Mouse (Mus musculus): ENCODE data around the gene Tmem221. TPM values are rescaled to one million over a fixed set of nuclear protein-coding genes. Genes with fewer than 3 reads are reported as not detected.
A peak's percentile ranks its signal among the peaks of the same experiment; 100 is the strongest.
"Not testable (repeated sequence)": the region's sequence is repeated elsewhere in the genome, so short reads cannot be mapped to it uniquely, and the experiment has no call there.

Tmem221 gene
- polyA plus RNA-seq, 1 experiment from 2014 or later, result 0.32 TPM

DNA sequence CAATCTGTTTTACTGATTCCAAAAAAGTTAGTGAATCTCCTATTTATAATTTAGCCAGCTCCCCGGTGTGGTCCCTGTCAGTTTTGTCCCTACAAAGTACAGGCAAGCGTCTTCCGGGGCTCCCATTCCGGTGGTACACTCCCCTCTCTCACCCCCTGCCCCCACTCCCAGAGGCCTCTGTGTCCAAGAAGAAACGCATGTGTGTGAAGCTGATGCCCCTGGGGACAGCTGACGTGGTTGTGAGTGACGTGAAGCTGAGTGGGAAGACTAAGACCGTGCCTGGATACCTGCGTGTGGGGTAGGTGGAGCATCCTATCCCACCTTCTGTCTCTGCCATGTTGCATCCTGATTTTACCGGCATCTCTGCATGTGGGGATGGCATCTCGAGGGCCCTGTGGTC, 13.6 kb downstream of the Tmem221 start:
- WGBS, result 90% methylated on average over 11 of the region's 11 CpGs

DNA sequence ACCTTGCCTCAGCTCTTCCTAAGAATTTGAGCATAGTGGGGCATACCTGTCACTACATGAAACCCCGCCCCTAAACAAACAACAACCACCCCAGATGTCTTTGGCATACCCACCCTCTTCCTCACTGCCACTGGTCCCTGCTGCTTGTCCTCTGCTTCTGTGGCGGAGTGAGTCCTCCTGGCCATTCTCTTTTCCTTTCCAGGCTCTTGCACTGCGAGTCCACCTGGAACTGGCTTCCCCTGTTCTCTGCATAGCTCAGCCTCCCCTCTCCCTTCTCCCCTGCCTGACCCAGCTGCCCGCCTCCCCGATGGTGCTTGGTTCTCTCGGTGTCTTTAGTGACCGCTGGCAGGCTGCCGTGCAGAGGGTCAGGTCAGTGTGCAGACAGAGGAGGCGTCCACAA, 14.9 kb downstream of the Tmem221 start:
- ATAC-seq (ENCODE audit: low FRiP score), result no peak
- no peaks in the 10 kb centered on the region for H3K27me3 ChIP-seq (ENCODE audit: control insufficient read depth, insufficient read depth, low read length)
- peak overlapping the region; percentile 81 for H3K9ac ChIP-seq
- peak overlapping the region; percentile 85 for H3K4me2 ChIP-seq (replicated peaks)
- no peak for DNase-seq (ENCODE audit: low spot score)
- H3K36me3 ChIP-seq (replicated peaks; ENCODE audit: control insufficient read depth, insufficient read depth), result peaks cover 35% of the 10 kb centered on the region
- peak overlapping the region; percentile 79 for H3K4me3 ChIP-seq (replicated peaks; ENCODE audit: low read length)
- no peaks in the 10 kb centered on the region for H3K9me3 ChIP-seq (ENCODE audit: control insufficient read depth, low read length)
- WGBS, result 85% methylated on average over 9 of the region's 9 CpGs
- H3K4me1 ChIP-seq (replicated peaks; ENCODE audit: control insufficient read depth, insufficient read depth, low read length), result peaks cover 9% of the 10 kb centered on the region; the same call in 1 of the 2 replicates
- no peak overlapping the region for H3K27ac ChIP-seq

More for the DNA sequence above, 13.6 kb downstream of the Tmem221 start:
- Histone ChIP-seq H3K4me3 (replicated peaks; ENCODE audit: low read length) (no peak overlapping the region), H3K27ac (no peak overlapping the region), H3K27me3 (ENCODE audit: control insufficient read depth, insufficient read depth, low read length) (no peaks in the 10 kb centered on the region), H3K9me3 (ENCODE audit: control insufficient read depth, low read length) (no peaks in the 10 kb centered on the region), H3K4me2 (replicated peaks) (no peak overlapping the region), H3K36me3 (replicated peaks; ENCODE audit: control insufficient read depth, insufficient read depth) (peaks cover 36% of the 10 kb centered on the region), H3K9ac (no peak overlapping the region), H3K4me1 (replicated peaks; ENCODE audit: control insufficient read depth, insufficient read depth, low read length) (peaks cover 9% of the 10 kb centered on the region; the same call in 1 of the 2 replicates)
- DNase-seq (ENCODE audit: low spot score) (no peak), ATAC-seq (ENCODE audit: low FRiP score) (no peak)

DNA sequence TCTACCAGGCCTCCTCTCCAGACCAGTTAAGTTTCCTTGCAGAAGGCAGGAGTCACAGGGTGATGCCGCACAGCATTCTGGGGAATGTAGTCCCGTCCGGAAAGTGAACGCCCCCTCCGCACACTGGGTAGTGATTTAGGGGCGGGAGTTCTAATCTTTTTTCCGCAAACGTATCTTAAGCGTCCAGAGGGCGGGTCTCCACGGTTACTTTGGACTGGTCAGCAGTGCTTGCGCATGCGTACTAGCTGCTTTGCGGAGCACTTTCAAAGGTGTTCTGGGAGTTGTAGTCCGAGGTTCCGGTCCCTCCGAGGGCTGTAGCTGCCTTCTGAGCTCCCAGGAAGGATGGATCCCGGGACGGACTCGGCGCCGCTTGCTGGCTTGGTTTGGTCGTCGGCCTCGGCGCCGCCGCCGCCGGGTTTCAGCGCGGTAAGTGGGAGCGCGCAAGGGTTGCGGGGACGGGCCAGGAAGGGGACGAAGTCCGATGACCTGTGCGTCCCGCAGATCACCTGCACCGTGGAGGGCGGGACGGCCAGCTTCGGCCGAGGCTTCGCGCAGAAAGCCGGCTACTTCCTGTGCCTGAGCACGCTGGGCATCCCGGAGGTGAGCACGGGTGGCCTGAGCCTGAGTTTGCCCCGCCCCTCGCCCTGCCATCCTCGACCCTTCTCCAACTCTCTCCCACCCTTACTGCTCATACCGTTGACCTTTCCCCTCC, 15.9 kb downstream of the Tmem221 start, which contains the start of gene Mvb12a:
Gene Mvb12a, plus strand, starts transcription at position 291 of the 712 bp plus-strand sequence.
- Histone ChIP-seq H3K36me3 (replicated peaks; ENCODE audit: control insufficient read depth, insufficient read depth) (peaks cover 25% of the 10 kb centered on the region), H3K27me3 (ENCODE audit: control insufficient read depth, insufficient read depth, low read length) (peaks cover 2% of the 10 kb centered on the region), H3K4me1 (replicated peaks; ENCODE audit: control insufficient read depth, insufficient read depth, low read length) (peaks cover 9% of the 10 kb centered on the region; the same call in 1 of the 2 replicates), H3K9me3 (ENCODE audit: control insufficient read depth, low read length) (no peaks in the 10 kb centered on the region), H3K4me2 (replicated peaks) (peak within 1 kb of the TSS; percentile 85), H3K4me3 (replicated peaks; ENCODE audit: low read length) (peak within 1 kb of the TSS; percentile 79), H3K9ac (peak within 1 kb of the TSS; percentile 81), H3K27ac (0 out of 2 replicates have a peak within 1 kb of the TSS, but pooled peaks have one; percentile 51)
- DNase-seq (ENCODE audit: low spot score) (peak; percentile 97), ATAC-seq (ENCODE audit: low FRiP score) (peak; percentile 96)
- under 1% methylated on average over 54 of the region's 55 CpGs for WGBS

DNA sequence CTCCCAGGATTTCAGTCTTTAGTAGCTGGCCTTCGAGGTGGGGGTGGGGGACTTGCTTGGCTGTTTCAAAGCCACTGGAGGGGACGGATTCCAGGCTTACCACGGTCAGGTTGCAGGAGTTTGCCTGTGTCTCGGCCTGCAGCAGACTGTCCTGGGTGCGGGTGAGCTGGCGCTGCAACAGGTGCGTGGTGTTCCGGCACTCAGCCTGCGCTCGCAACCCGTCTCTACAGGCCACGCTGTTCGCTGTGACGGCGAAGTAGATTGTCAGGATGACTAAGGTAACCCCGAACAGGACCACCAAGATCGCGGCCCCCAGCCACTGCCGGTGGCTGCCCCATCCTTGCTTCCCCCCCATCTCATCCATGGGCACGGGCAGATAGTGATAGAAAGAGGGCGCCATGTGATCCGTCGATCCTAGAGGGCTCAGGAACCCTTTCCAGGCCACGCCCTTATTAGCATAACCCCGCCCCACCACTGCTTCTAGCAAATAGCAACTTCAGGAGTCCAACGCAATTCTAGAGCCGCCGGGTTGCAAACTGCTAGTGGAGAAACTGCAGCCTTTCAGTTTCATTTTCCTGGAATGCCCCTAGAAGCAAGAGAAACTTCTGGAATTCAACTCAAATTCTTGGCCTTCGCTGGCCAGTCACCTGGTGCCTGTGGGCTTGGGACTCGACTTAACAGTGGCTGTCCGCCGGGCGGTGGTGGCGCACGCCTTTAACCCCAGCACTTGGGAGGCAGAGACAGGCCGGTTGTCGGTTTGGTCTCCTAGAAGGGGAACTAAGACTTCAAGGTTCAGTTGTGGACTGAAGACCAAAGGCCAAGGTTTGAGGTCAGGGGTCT, 21.4 kb downstream of the Tmem221 start, which contains the start of gene Bst2:
Gene Bst2, minus strand, starts transcription at position 429 of the 840 bp plus-strand sequence.
- H3K4me1 ChIP-seq (replicated peaks; ENCODE audit: control insufficient read depth, insufficient read depth, low read length), result 0 out of 2 replicates have a peak, but pooled peaks cover 6% of the 10 kb centered on the region
- DNase-seq (ENCODE audit: low spot score) (peak; percentile 61), ATAC-seq (ENCODE audit: low FRiP score) (no peak)
- peak within 1 kb of the TSS; percentile 22 for H3K4me3 ChIP-seq (replicated peaks; ENCODE audit: low read length)
- H3K27me3 ChIP-seq (ENCODE audit: control insufficient read depth, insufficient read depth, low read length), result peaks cover 23% of the 10 kb centered on the region
- peak within 1 kb of the TSS; percentile 46 for H3K4me2 ChIP-seq (replicated peaks)
- H3K36me3 ChIP-seq (replicated peaks; ENCODE audit: control insufficient read depth, insufficient read depth), result no peaks in the 10 kb centered on the region
- no peak within 1 kb of the TSS; the same call in 1 of the 2 replicates for H3K9ac ChIP-seq
- no peaks in the 10 kb centered on the region for H3K9me3 ChIP-seq (ENCODE audit: control insufficient read depth, low read length)
- no peak within 1 kb of the TSS for H3K27ac ChIP-seq
- WGBS, result 3% methylated on average over 37 of the region's 37 CpGs

DNA sequence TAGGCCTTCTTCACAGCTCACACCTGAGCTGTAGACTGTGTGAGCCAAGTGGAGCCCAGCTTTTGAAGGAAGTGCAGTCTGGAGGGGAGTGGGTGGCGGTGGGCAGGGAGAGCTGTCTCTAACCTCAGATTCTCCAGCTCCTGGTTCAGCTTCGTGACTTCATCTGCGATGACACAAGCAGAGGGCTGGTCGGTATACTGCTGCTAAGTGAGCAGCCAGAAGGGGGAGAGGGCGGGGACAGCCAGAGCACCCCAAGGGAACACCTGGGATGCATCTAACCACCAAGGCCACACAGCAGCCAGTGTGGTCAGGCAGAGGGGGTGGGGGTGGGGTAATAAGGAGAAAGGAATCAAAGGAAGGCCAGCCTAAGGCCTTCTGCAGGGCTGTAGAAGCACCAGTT, 23.0 kb downstream of the Tmem221 start:
- no peak overlapping the region for H3K27ac ChIP-seq
- no peak overlapping the region for H3K4me2 ChIP-seq (replicated peaks)
- H3K36me3 ChIP-seq (replicated peaks; ENCODE audit: control insufficient read depth, insufficient read depth), result no peaks in the 10 kb centered on the region
- WGBS, result 68% methylated on average over 5 of the region's 5 CpGs
- DNase-seq (ENCODE audit: low spot score) (no peak), ATAC-seq (ENCODE audit: low FRiP score) (no peak)
- 0 out of 2 replicates have a peak, but pooled peaks cover 6% of the 10 kb centered on the region for H3K4me1 ChIP-seq (replicated peaks; ENCODE audit: control insufficient read depth, insufficient read depth, low read length)
- no peaks in the 10 kb centered on the region for H3K9me3 ChIP-seq (ENCODE audit: control insufficient read depth, low read length)
- H3K27me3 ChIP-seq (ENCODE audit: control insufficient read depth, insufficient read depth, low read length), result peaks cover 23% of the 10 kb centered on the region
- H3K4me3 ChIP-seq (replicated peaks; ENCODE audit: low read length), result no peak overlapping the region
- no peak overlapping the region for H3K9ac ChIP-seq

DNA sequence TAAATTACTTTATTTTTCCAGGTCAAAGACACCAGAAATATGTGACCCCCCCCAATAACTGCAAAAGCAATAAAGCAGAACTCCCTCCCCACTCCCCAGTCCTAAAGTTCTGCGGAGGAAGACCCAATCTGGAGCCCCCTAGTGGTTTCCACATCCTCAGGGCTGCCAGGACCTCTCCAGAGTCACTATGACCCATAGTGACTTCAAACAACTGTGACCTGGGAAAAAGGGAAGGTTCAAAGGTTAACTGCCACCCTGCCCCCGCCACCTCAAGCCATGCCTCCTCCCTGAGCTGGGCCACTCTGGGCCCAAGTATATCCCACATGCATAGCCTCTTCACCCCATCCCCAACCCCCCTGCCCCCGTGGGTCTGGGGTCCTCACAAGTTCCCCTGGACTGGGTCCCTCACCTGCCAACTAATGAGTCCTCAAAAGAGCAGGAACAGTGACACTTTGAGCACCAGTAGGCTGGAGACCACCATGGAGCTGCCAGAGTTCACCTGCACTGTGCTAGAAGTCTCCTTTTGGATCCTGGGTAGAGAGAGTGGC, 24.3 kb downstream of the Tmem221 start:
- no peak for DNase-seq (ENCODE audit: low spot score)
- 32% methylated on average over 3 of the region's 3 CpGs for WGBS
- H3K4me1 ChIP-seq (replicated peaks; ENCODE audit: control insufficient read depth, insufficient read depth, low read length), result 0 out of 2 replicates have a peak, but pooled peaks cover 6% of the 10 kb centered on the region
- H3K4me3 ChIP-seq (replicated peaks; ENCODE audit: low read length), result no peak overlapping the region
- no peaks in the 10 kb centered on the region for H3K9me3 ChIP-seq (ENCODE audit: control insufficient read depth, low read length)
- no peak overlapping the region for H3K27ac ChIP-seq
- H3K9ac ChIP-seq, result no peak overlapping the region
- no peak overlapping the region for H3K4me2 ChIP-seq (replicated peaks)
- peaks cover 23% of the 10 kb centered on the region for H3K27me3 ChIP-seq (ENCODE audit: control insufficient read depth, insufficient read depth, low read length)
- 0 out of 2 replicates have a peak, but pooled peaks have one; percentile 22 for ATAC-seq (ENCODE audit: low FRiP score)
- H3K36me3 ChIP-seq (replicated peaks; ENCODE audit: control insufficient read depth, insufficient read depth), result no peaks in the 10 kb centered on the region

DNA sequence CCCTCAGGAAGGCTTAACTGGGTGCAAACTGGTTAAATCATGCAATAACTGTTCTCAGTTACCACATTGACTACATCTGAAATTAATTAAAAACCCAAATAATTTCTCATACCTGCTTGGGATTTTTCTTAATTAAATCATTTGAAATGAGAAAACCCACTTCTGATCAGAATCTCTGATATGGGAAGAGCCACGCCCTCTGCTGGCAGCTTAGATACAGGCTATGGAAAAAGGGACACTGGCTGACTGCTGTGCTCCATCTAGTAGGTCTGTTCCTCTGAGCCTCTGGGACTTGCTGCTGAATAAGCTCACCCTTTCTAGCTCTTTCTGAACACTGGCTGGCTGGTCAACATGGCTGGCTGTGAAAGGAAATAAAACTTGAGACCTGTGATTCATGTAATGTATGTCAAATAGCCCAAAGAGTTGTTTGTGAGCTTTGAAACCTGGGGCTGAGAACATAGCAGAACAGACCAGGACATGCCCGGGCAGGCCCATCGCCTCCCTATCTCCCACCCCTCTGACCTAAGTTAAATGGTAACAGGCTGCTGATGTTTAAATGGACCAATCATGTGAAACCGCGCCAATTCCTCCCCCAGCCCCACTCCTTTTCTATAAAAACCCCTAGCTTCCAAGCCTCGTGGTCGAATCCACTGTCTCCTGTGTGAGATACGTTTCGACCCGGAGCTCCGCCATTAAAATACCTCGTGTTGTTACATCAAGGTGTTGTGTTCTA, 27.8 kb downstream of the Tmem221 start:
- H3K9ac ChIP-seq; H3K9me3 ChIP-seq (ENCODE audit: control insufficient read depth, low read length); H3K4me3 ChIP-seq (replicated peaks; ENCODE audit: low read length); H3K4me1 ChIP-seq (replicated peaks; ENCODE audit: control insufficient read depth, insufficient read depth, low read length); H3K4me2 ChIP-seq (replicated peaks); H3K27ac ChIP-seq; ATAC-seq (ENCODE audit: low FRiP score); H3K36me3 ChIP-seq (replicated peaks; ENCODE audit: control insufficient read depth, insufficient read depth): not testable (repeated sequence)
- DNase-seq (ENCODE audit: low spot score), result peak; percentile 50
- 70% methylated on average over 5 of the region's 12 CpGs for WGBS
- H3K27me3 ChIP-seq (ENCODE audit: control insufficient read depth, insufficient read depth, low read length), result peaks cover 16% of the 10 kb centered on the region

DNA sequence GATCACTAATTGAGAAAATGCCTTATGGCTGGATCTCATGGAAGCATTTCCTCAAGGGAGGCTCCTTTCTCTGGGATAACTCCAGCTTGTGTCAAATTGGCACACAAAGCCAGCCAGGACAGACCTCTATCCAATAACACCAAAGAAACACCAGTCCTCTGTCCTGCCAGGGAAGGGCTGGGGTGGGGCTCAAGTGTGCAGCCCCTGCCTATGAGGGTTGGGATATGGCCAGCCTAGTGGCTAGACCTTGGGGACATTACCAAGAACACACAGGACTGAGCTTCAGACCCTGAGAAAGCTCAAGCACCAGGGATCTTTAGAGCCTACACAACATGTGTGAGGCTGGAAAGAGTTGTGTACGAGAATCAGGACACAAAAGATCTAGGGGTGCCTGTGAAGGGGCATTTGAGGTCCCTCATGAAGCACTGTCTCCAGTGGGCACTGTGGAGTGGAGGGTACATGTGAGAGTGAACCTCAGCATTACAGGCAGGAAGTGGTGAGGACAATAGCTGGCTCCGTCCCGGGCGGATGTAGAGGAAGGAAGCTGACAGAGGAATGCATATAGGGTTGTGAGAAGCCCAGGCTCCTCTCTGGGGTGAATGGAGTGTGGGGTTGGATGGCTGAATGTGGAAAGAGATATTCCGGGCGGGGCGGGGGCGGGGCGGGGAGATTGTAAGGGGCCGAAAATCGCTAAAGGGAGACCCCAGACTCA, 30.2 kb downstream of the Tmem221 start:
- H3K27ac ChIP-seq, result peak overlapping the region; percentile 18; the same call in 1 of the 2 replicates
- H3K9me3 ChIP-seq (ENCODE audit: control insufficient read depth, low read length), result no peaks in the 10 kb centered on the region
- ATAC-seq (ENCODE audit: low FRiP score), result no peak

More for the DNA sequence above, 30.2 kb downstream of the Tmem221 start:
- Histone ChIP-seq H3K4me3 (replicated peaks; ENCODE audit: low read length) (no peak overlapping the region), H3K9ac (no peak overlapping the region), H3K36me3 (replicated peaks; ENCODE audit: control insufficient read depth, insufficient read depth) (no peaks in the 10 kb centered on the region), H3K4me1 (replicated peaks; ENCODE audit: control insufficient read depth, insufficient read depth, low read length) (no peaks in the 10 kb centered on the region), H3K4me2 (replicated peaks) (no peak overlapping the region), H3K27me3 (ENCODE audit: control insufficient read depth, insufficient read depth, low read length) (peaks cover 33% of the 10 kb centered on the region)
- 83% methylated on average over 11 of the region's 11 CpGs for WGBS
- no peak for DNase-seq (ENCODE audit: low spot score)
